Mouse (Mus musculus) cerebellum, adult 2 months (tissue): ENCODE data around the gene Plekho1. TPM values are rescaled to one million over a fixed set of nuclear protein-coding genes. Genes with fewer than 3 reads are reported as not detected.
A peak's percentile ranks its signal among the peaks of the same experiment; 100 is the strongest.

Experiments
- DNase-seq, 2 experiments: peaks; one replicate each; pipeline ENCODE4 v3.0.0; 2021
- H3K27ac ChIP-seq: fragments of 200-500 bp; 2 replicates; pipeline ENCODE4 v1.5.1; 2012; ENCODE audit warnings: low read length, control low read depth, inconsistent platforms; ENCODE audit not compliant: insufficient read depth
- H3K27me3 ChIP-seq: fragments of 200-500 bp; 2 replicates; pipeline ENCODE4 v1.6.1; 2012; ENCODE audit warnings: inconsistent platforms, mild to moderate bottlenecking, low read length, moderate library complexity; ENCODE audit not compliant: control insufficient read depth, insufficient read depth
- H3K4me1 ChIP-seq: fragments of 200-500 bp; 2 replicates; pipeline ENCODE4 v1.6.1; 2011; ENCODE audit warnings: low read length; ENCODE audit not compliant: control insufficient read depth, insufficient read depth
- H3K4me3 ChIP-seq: fragments of 200-500 bp; replicated peaks from 2 replicates; pipeline ENCODE3; 2011; ENCODE audit warnings: mild to moderate bottlenecking, low read depth, low read length, control low read depth; ENCODE audit not compliant: insufficient read depth
- CTCF ChIP-seq: fragments of 200-500 bp; IDR thresholded peaks from 2 replicates; pipeline ENCODE4 v1.5.1; 2011; ENCODE audit warnings: low read depth, mild to moderate bottlenecking, control low read depth, low read length, moderate library complexity, borderline replicate concordance; ENCODE audit not compliant: insufficient read depth
- POLR2A ChIP-seq: fragments of 200-500 bp; IDR thresholded peaks from 2 replicates; pipeline ENCODE4 v1.6.1; 2011; ENCODE audit warnings: low read length, control low read depth, borderline replicate concordance; ENCODE audit not compliant: insufficient read depth
- WGBS: fragments of 180-500 bp; shearing (Covaris S2); methylation state at CpG from one replicate; pipeline ENCODE4 v1.1.7; 2018; 5-methylcytosine and 5-hydroxymethylcytosine counted together
- polyA plus RNA-seq: library from polyadenylated mRNA; depleted of rRNA; stranded (reverse); fragments of >200 nt; gene quantifications from 2 replicates; pipeline ENCODE4 v1.2.3, GENCODE M21; 2012; rRNA removed

Plekho1 gene
- polyA plus RNA-seq, 1 experiment: 155 TPM

DNA sequence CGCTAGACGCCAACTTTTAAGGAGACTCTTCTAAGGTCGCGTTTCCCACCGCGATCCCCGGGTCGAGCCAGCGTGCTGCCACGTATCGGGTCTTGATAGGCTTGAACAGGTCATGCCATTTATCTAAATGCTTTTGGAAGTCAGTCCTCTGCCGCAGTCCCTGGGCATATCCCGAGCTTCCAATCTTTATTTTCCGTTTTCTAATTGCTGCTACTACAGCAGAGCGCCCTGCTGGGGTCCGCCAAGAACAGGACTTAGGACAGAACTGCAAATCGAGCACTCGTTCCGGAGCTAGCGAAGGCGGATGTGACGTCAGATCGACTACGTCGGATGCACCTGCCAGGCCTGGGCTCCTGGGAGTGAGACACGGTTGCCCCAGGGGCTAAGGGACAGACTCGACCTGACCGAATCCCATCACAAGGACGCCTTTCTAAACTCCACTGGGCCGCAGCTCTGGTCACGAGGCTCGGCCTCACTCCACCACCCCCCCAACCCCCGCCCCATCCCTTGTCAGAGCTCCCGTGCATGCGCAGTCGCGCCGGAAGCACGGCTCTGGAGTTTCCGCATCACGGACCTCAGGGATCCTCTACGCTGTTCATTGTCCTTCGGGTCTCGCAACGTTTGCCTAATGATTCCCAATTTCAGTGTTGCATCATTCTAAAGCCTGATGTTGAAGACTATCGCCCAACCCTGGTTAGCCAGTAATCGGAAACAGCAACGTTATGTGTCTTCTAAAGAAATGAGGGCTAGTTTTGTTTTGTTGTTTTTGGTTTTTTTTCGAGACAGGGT, 44.8 kb downstream of the Plekho1 start:
- Histone ChIP-seq H3K4me1 (no peaks in the 10 kb centered on the region), H3K4me3 (peak overlapping the region; percentile 71), H3K27me3 (no peaks in the 10 kb centered on the region), H3K27ac (peak overlapping the region; percentile 81)
- DNase-seq: peak; percentile 94 to 96
- TF ChIP-seq CTCF (no peak), POLR2A (peak; percentile 94; the same call in 1 of the 2 replicates)
- WGBS: under 1% methylated on average over 49 of the region's 49 CpGs

DNA sequence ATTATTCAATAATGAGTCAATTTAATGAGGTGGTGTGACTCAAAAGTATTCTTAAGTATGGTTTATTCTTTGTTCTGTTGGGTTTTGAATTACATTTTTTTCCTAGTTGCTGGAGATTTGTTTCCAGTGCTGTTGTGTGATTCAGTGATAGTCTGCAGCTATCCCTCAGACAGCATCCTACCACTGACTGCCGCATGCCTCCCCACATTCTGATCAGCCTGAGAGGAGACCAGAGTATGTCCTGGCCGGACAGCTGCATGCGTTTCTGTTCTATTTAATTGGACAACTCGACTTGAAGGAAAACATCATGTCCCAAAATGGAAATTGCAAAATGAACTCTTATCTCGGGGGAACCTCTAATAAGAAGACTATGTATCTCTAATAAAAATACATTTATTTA, 47.5 kb downstream of the Plekho1 start:
- WGBS: 87% methylated on average over 5 of the region's 5 CpGs
- H3K27me3 ChIP-seq: no peaks in the 10 kb centered on the region
- no peak for DNase-seq
- no peak overlapping the region for H3K4me3 ChIP-seq
- no peak overlapping the region for H3K27ac ChIP-seq
- TF ChIP-seq POLR2A: no peak
- TF ChIP-seq CTCF: no peak
- H3K4me1 ChIP-seq: no peaks in the 10 kb centered on the region

DNA sequence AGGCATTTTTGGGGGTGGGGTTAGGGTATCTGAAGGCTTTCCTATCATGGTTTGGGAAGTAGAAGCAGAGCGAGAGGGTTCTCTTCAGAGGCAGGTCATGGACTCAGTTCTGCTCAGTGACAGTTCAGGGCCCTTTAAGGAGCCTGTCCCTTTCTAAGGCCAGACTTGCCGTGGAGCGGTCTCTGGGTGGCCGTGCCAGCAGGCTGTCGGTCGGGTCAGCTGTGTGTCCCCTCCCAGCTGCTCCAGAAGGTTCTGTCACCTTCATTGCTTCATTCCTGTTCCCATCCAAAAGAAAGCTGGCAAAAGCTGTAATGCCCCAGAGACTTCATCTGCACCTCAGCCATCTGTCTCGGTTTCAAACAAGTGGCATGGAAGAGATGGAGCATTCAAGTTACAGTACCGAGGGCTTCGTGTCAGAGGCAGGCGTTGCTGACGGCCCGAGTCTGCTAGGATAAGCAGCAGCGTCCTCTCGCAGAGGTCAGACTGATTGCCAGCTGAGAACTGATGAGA, 50.0 kb downstream of the Plekho1 start:
- no peaks in the 10 kb centered on the region for H3K27me3 ChIP-seq
- H3K4me1 ChIP-seq: no peaks in the 10 kb centered on the region
- WGBS: 22% methylated on average over 14 of the region's 14 CpGs
- no peak overlapping the region for H3K4me3 ChIP-seq
- TF ChIP-seq POLR2A: no peak
- TF ChIP-seq CTCF: no peak
- DNase-seq: no peak
- H3K27ac ChIP-seq: no peak overlapping the region

DNA sequence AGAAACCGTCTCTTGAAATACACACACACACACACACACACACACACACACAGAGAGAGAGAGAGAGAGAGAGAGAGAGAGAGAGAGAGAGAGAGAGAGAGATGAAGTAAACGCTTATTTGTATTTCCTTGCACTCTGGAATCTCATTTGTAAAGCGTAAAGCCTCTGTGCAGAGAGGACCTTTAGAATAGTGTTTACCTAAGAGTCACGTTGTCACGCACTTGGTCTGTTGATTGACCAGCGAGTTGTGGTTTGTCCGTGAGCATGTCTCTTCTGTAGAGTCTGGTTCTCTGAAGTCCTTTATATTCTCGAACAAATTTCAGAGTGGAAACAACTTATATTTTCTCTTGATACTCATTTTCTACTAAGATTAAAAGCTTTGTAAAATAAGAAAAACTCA, 51.1 kb downstream of the Plekho1 start:
- Histone ChIP-seq H3K27me3 (no peaks in the 10 kb centered on the region), H3K27ac (no peak overlapping the region), H3K4me3 (no peak overlapping the region), H3K4me1 (no peaks in the 10 kb centered on the region)
- no peak for TF ChIP-seq CTCF
- TF ChIP-seq POLR2A: no peak
- DNase-seq: no peak
- 90% methylated on average over 8 of the region's 8 CpGs for WGBS

DNA sequence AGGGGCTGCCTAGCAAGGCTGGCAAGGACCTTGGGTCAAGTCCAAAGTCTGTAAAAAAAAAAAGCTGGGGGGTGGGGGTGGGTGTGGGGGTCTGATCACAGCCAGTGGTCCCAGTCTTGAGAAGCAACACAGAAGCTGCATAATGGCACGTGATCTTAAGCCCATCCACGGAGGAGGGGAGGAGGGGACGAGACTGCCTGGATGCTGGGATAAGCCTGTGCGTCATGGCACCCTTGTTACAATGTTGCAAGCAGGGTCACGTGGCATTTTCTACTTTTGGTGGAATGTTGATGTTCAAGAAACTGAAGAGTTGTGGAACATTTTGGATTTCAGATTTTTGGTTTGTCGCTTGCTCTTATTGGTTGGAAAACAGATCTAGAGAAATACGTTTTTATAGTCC, 52.6 kb downstream of the Plekho1 start:
- no peak for TF ChIP-seq POLR2A
- TF ChIP-seq CTCF: no peak
- WGBS: 77% methylated on average over 7 of the region's 7 CpGs
- Histone ChIP-seq H3K4me3 (no peak overlapping the region), H3K27me3 (no peaks in the 10 kb centered on the region), H3K27ac (no peak overlapping the region), H3K4me1 (no peaks in the 10 kb centered on the region)
- no peak for DNase-seq

DNA sequence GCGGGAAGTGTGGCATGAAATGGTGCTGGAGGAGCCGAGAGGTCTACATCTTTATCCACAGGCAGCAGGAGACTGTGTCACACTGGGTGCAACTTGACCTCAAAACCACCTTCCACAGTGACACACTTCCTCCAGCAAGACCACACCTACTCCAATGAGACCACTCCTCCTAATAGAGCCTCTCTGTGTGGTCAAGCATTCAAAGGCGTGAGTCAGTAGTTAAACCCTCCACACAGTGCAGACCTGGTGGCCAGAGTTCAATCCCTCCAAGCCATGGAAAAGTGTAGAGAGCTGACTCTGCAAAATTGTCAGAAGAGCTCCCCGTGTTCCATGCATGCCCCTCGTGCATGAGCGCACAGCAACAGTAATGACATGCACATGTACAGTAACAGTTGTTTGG, 53.1 kb downstream of the Plekho1 start:
- no peaks in the 10 kb centered on the region for H3K27me3 ChIP-seq
- no peaks in the 10 kb centered on the region for H3K4me1 ChIP-seq
- TF ChIP-seq POLR2A: no peak
- no peak for TF ChIP-seq CTCF
- H3K27ac ChIP-seq: no peak overlapping the region
- H3K4me3 ChIP-seq: no peak overlapping the region
- no peak for DNase-seq
- 51% methylated on average over 6 of the region's 6 CpGs for WGBS

DNA sequence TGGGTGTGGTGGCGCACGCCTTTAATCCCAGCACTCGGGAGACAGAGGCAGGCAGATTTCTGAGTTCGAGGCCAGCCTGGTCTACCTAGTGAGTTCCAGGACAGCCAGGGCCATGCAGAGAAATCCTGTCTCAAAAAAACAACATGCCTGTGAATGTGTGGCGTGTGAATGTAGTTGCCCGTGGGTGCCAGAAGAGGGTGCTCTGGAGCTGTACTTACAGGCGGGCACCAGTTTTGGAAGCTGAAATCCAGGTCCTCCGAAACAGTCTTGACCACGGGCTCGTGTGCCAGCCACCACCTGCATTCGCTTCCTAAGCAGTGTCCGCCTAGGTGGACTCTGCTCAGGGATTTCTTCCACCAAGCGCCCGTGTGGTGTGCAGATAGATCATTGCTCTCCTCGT, 57.0 kb downstream of the Plekho1 start:
- WGBS: 90% methylated on average over 15 of the region's 15 CpGs
- Histone ChIP-seq H3K27me3 (no peaks in the 10 kb centered on the region), H3K27ac (no peak overlapping the region), H3K4me1 (no peaks in the 10 kb centered on the region), H3K4me3 (no peak overlapping the region)
- TF ChIP-seq CTCF (peak; percentile 22; the same call in 1 of the 2 replicates), POLR2A (no peak)
- DNase-seq: no peak

Other genes with a start within 250 kb of the Plekho1 start
- gene Tars2, start 235.8 kb downstream of the Plekho1 start, polyA plus RNA-seq: 41.3 and 43.3 TPM in 2 replicates
- gene Rprd2, start 177.1 kb downstream of the Plekho1 start, polyA plus RNA-seq: 27.4 and 30.3 TPM in 2 replicates
- gene Prpf3, start 140.1 kb downstream of the Plekho1 start, polyA plus RNA-seq: 39.6 and 41.6 TPM in 2 replicates
- gene Mrps21, start 124.5 kb downstream of the Plekho1 start, polyA plus RNA-seq: 265 and 281 TPM in 2 replicates
- gene Ciart, start 113.8 kb downstream of the Plekho1 start, polyA plus RNA-seq: 48.4 and 48.7 TPM in 2 replicates
- gene BC028528, start 104.0 kb downstream of the Plekho1 start, polyA plus RNA-seq: 9.0 and 9.3 TPM in 2 replicates
- 78.1 and 80.3 TPM in 2 replicates for gene Aph1a, start 102.0 kb downstream of the Plekho1 start, polyA plus RNA-seq
- gene Car14, start 91.3 kb downstream of the Plekho1 start, polyA plus RNA-seq: 49.8 and 63.2 TPM in 2 replicates
- gene Anp32e, start 66.8 kb downstream of the Plekho1 start, polyA plus RNA-seq: 65.1 and 70.4 TPM in 2 replicates
- 33.3 and 33.6 TPM in 2 replicates for gene Vps45, start 62.5 kb upstream of the Plekho1 start, polyA plus RNA-seq
- gene Otud7b, start 108.5 kb upstream of the Plekho1 start, polyA plus RNA-seq: 26.3 and 30.0 TPM in 2 replicates
- 22.5 and 24.4 TPM in 2 replicates for gene Mtmr11, start 166.0 kb upstream of the Plekho1 start, polyA plus RNA-seq
- gene Sf3b4, start 176.3 kb upstream of the Plekho1 start, polyA plus RNA-seq: 59.5 and 66.4 TPM in 2 replicates
- 399 and 405 TPM in 2 replicates for gene Sv2a, start 185.2 kb upstream of the Plekho1 start, polyA plus RNA-seq
- gene Bola1, start 223.7 kb upstream of the Plekho1 start, polyA plus RNA-seq: 47.0 and 47.8 TPM in 2 replicates
- 2.0 and 3.5 TPM in 2 replicates for gene Hist2h2ab, start 223.9 kb upstream of the Plekho1 start, polyA plus RNA-seq
- gene Hist2h2ac, start 224.9 kb upstream of the Plekho1 start, polyA plus RNA-seq: 2.2 and 4.8 TPM in 2 replicates
- 8.0 and 9.3 TPM in 2 replicates for gene Hist2h2be, start 225.1 kb upstream of the Plekho1 start, polyA plus RNA-seq
- gene Hist2h3c2, start 243.1 kb upstream of the Plekho1 start, polyA plus RNA-seq: 4.5 and 6.3 TPM in 2 replicates
- gene Hist2h2aa2, start 244.3 kb upstream of the Plekho1 start, polyA plus RNA-seq: 6.8 TPM in 1 of 2 replicates, not detected in the other
- gene Hist2h2aa1, start 249.5 kb upstream of the Plekho1 start, polyA plus RNA-seq: 127 and 149 TPM in 2 replicates